Comparison of ENCODE assay signal across 8 mouse cellular contexts in genomic region chr11:94265134-94265785, GRCm38 (mm10). TPM values are rescaled to one million over a fixed set of nuclear protein-coding genes. Genes with fewer than 3 reads are reported as not detected.
A peak's percentile ranks its signal among the peaks of the same experiment; 100 is the strongest.
DNase-seq lines count a peak whose midpoint lies in the region.

No protein-coding gene starts in this region.

- peak overlapping the region; percentile 23; the same call in 1 of the 2 replicates for H3K4me3 ChIP-seq in brown adipose tissue, adult 24 weeks (ENCODE audit: insufficient read depth, low read depth, low read length)
- peak overlapping the region; percentile 81 for H3K4me3 ChIP-seq in megakaryocyte, embryonic 14.5 days (replicated peaks)

- no peaks in the 10 kb centered on the region for H3K36me3 ChIP-seq in megakaryocyte, embryonic 14.5 days (replicated peaks; ENCODE audit: low read length)

- peaks cover 68% of the 10 kb centered on the region for H3K27me3 ChIP-seq in megakaryocyte, embryonic 14.5 days (replicated peaks)

- DNase-seq in heart, adult 18-20 months = peak; percentile 66 to 82
- no peak for DNase-seq in heart, adult 8-10 months (ENCODE audit: low spot score)
- peak; percentile 63 for DNase-seq in fibroblast of lung, adult 2 months (ENCODE audit: low read depth)
- peak; percentile 55 to 62 for DNase-seq in heart, postnatal 36 days
- peak; percentile 50 to 65 for DNase-seq in left cerebral cortex, postnatal 14 days (ENCODE audit: low spot score in 2 of 2)
- peak; percentile 61 for DNase-seq in right cerebral cortex, postnatal 14 days

- H3K4me1 ChIP-seq in brown adipose tissue, adult 24 weeks (ENCODE audit: control insufficient read depth, insufficient read depth, insufficient read length, low read length) = no peaks in the 10 kb centered on the region; the same call in 1 of the 2 replicates
- H3K4me1 ChIP-seq in megakaryocyte, embryonic 14.5 days = peaks cover 46% of the 10 kb centered on the region

- no peak overlapping the region for H3K27ac ChIP-seq in brown adipose tissue, adult 24 weeks (replicated peaks; ENCODE audit: low read depth, low read length)

- intact Hi-C loops in heart, postnatal 36 days (cut with DNase I) = no loop called here
- intact Hi-C loops in left cerebral cortex, postnatal 14 days (cut with DNase I) = no loop called here

- H3K9me3 ChIP-seq in megakaryocyte, embryonic 14.5 days = peaks cover 9% of the 10 kb centered on the region; the same call in 1 of the 2 replicates

RNA-seq across cellular contexts. Expression of gene Gm21885, which starts 16.4 kb away (rescaled TPM):
- total RNA-seq in heart, adult 18-20 months (2021) = under 1 TPM in 1 of 2 experiments, not detected in 1; 0.77 TPM
- under 1 TPM in 1 of 4 experiments, not detected in 3; 0.40 TPM for total RNA-seq in heart, adult 8-10 months (2022)
- not detected in 2 replicates for polyA plus RNA-seq in brown adipose tissue, adult 24 weeks (2012; ENCODE audit: insufficient read depth, insufficient read length, missing spikeins)
- under 1 TPM in 1 of 2 experiments, not detected in 1; 0.42 TPM for total RNA-seq in heart, postnatal 36 days (2021)
- total RNA-seq in left cerebral cortex, postnatal 14 days (2021) = not detected
- polyA plus RNA-seq in megakaryocyte, embryonic 14.5 days (2012; ENCODE audit: insufficient read depth, low replicate concordance) = not detected in 2 replicates

RNA-seq across cellular contexts. Expression of gene Wfikkn2, which starts 19.5 kb away (rescaled TPM):
- 1 to 10 TPM; 5.8 to 6.6 TPM for total RNA-seq in heart, adult 18-20 months (2021)
- 1 to 10 TPM; 6.8 to 8.1 (median 7.5) TPM for total RNA-seq in heart, adult 8-10 months (2022)
- 0.28 and 0.54 TPM in 2 replicates for polyA plus RNA-seq in brown adipose tissue, adult 24 weeks (2012; ENCODE audit: insufficient read depth, insufficient read length, missing spikeins)
- total RNA-seq in heart, postnatal 36 days (2021) = 1 to 10 TPM; 4.0 to 4.2 TPM
- 1 to 10 TPM; 1.4 to 1.8 TPM for total RNA-seq in left cerebral cortex, postnatal 14 days (2021)
- polyA plus RNA-seq in megakaryocyte, embryonic 14.5 days (2012; ENCODE audit: insufficient read depth, low replicate concordance) = not detected in 2 replicates

RNA-seq across cellular contexts. Expression of gene Tob1, which starts 54.0 kb away (rescaled TPM):
- 10 to 100 TPM; 47.5 to 50.4 TPM for total RNA-seq in heart, adult 18-20 months (2021)
- total RNA-seq in heart, adult 8-10 months (2022) = 10 to 100 TPM; 51.3 to 58.4 (median 53.2) TPM
- polyA plus RNA-seq in brown adipose tissue, adult 24 weeks (2012; ENCODE audit: insufficient read depth, insufficient read length, missing spikeins) = 172 and 175 TPM in 2 replicates
- 10 to 100 TPM; 53.0 to 55.2 TPM for total RNA-seq in heart, postnatal 36 days (2021)
- 10 to 100 TPM; 33.7 to 37.3 TPM for total RNA-seq in left cerebral cortex, postnatal 14 days (2021)
- polyA plus RNA-seq in megakaryocyte, embryonic 14.5 days (2012; ENCODE audit: insufficient read depth, low replicate concordance) = 4.3 and 10.8 TPM in 2 replicates

RNA-seq across cellular contexts. Expression of gene Luc7l3, which starts 56.5 kb away (rescaled TPM):
- 10 to 100 TPM; 31.4 to 34.7 TPM for total RNA-seq in heart, adult 18-20 months (2021)
- total RNA-seq in heart, adult 8-10 months (2022) = 10 to 100 TPM; 25.6 to 34.4 (median 31.3) TPM
- polyA plus RNA-seq in brown adipose tissue, adult 24 weeks (2012; ENCODE audit: insufficient read depth, insufficient read length, missing spikeins) = 26.6 and 58.1 TPM in 2 replicates
- total RNA-seq in heart, postnatal 36 days (2021) = 10 to 100 TPM; 31.9 to 34.3 TPM
- 100 to 1,000 TPM; 117 TPM for total RNA-seq in left cerebral cortex, postnatal 14 days (2021)
- polyA plus RNA-seq in megakaryocyte, embryonic 14.5 days (2012; ENCODE audit: insufficient read depth, low replicate concordance) = 2.8 and 22.3 TPM in 2 replicates
